Mouse (Mus musculus) cerebellum, postnatal 14 days (tissue): ENCODE measurements at regions not wholly inside any gene's neighbourhood (a gene's known extent, or its start where the extent isn't known, plus 50 kb on each side); places are given as distances from the start of the nearest gene placed in this dataset.
A peak's percentile ranks its signal among the peaks of the same experiment; 100 is the strongest.

ENCODE experiments used
- DNase-seq, 2 experiments: peaks; one replicate each; pipeline ENCODE4 v3.0.0; 2021; ENCODE audit warnings: mixed read lengths in 2 of 2

GRCm38 (mm10) chrX:128780411-128780810 is 969.1 kb upstream of the Diaph2 start:
- peak in 1 of 2 experiments; percentile 1 for DNase-seq

- DNase-seq, result no peak
Measured at GRCm38 (mm10) chrX:128784543-128784942, 965.0 kb upstream of the Diaph2 start.
